Mouse (Mus musculus): ENCODE measurements around the gene Zfyve28. TPM values are rescaled to one million over a fixed set of nuclear protein-coding genes. Genes with fewer than 3 reads are reported as not detected.

Gene Zfyve28
- 6.1 and 10.0 TPM in 2 replicates for total RNA-seq (2014; rRNA removed)
- 2.9 and 3.0 TPM in 2 replicates for polyA plus RNA-seq (2015; fragmentation: Nextera tagmentation; extraction: Ambion mirVana)

GRCm38 (mm10) chr5:34288154-34288716, at the start of gene Zfyve28, which contains the start of gene Cfap99:
Gene Zfyve28, minus strand, starts transcription at chr5:34288449.
Gene Cfap99, plus strand, starts transcription at chr5:34288600.
- peak within 1 kb of the TSS; percentile 74 for H3K4me2 ChIP-seq (ENCODE audit: low read depth, low read length, poor library complexity, severe bottlenecking)
- 0 out of 2 replicates have a peak, but pooled peaks cover 4% of the 10 kb centered on the region for H3K4me1 ChIP-seq (ENCODE audit: insufficient read depth, low read length)
- ATAC-seq (ENCODE audit: low FRiP score) (peak; percentile 98), DNase-seq (ENCODE audit: low spot score) (peak; percentile 96)
- no peaks in the 10 kb centered on the region for H3K36me3 ChIP-seq (ENCODE audit: insufficient read depth, low read length)
- H3K9ac ChIP-seq (replicated peaks; ENCODE audit: low read length, poor library complexity, severe bottlenecking): peak within 1 kb of the TSS; percentile 62
- peak; percentile 13; the same call in 1 of the 2 replicates for TF ChIP-seq CTCF (IDR thresholded peaks at IDR 0.05)
- no peaks in the 10 kb centered on the region for H3K9me3 ChIP-seq (ENCODE audit: low read length)
- H3K27me3 ChIP-seq (ENCODE audit: insufficient read depth, low read length): peaks cover 6% of the 10 kb centered on the region; the same call in 1 of the 2 replicates
- under 1% methylated on average over 50 of the region's 83 CpGs for WGBS
- peak within 1 kb of the TSS; percentile 51; the same call in 1 of the 2 replicates for H3K27ac ChIP-seq (ENCODE audit: low read depth, low read length)
- H3K4me3 ChIP-seq (ENCODE audit: low read depth, low read length): peak within 1 kb of the TSS; percentile 48

GRCm38 (mm10) chr5:34336775-34337450, 48.7 kb upstream of the Zfyve28 start:
- peak overlapping the region; percentile 99 for H3K4me3 ChIP-seq (ENCODE audit: low read depth, low read length)
- H3K36me3 ChIP-seq (ENCODE audit: insufficient read depth, low read length): no peaks in the 10 kb centered on the region
- no peaks in the 10 kb centered on the region for H3K9me3 ChIP-seq (ENCODE audit: low read length)
- no peaks in the 10 kb centered on the region for H3K27me3 ChIP-seq (ENCODE audit: insufficient read depth, low read length)
- no peak for TF ChIP-seq CTCF (IDR thresholded peaks at IDR 0.05)
- peak overlapping the region; percentile 69 for H3K4me2 ChIP-seq (ENCODE audit: low read depth, low read length, poor library complexity, severe bottlenecking)
- H3K4me1 ChIP-seq (ENCODE audit: insufficient read depth, low read length): peaks cover 9% of the 10 kb centered on the region; the same call in 1 of the 2 replicates
- peak overlapping the region; percentile 98 for H3K27ac ChIP-seq (ENCODE audit: low read depth, low read length)
- DNase-seq (ENCODE audit: low spot score): peak; percentile 48
- WGBS: 1% methylated on average over 41 of the region's 42 CpGs
- ATAC-seq (ENCODE audit: low FRiP score): peak; percentile 50
- H3K9ac ChIP-seq (replicated peaks; ENCODE audit: low read length, poor library complexity, severe bottlenecking): peak overlapping the region; percentile 98

- H3K9ac ChIP-seq (replicated peaks; ENCODE audit: low read length, poor library complexity, severe bottlenecking): peak within 1 kb of the TSS; percentile 98
- H3K9me3 ChIP-seq (ENCODE audit: low read length): no peaks in the 10 kb centered on the region
- H3K36me3 ChIP-seq (ENCODE audit: insufficient read depth, low read length): no peaks in the 10 kb centered on the region
- no peaks in the 10 kb centered on the region for H3K27me3 ChIP-seq (ENCODE audit: insufficient read depth, low read length)
- TF ChIP-seq CTCF (IDR thresholded peaks at IDR 0.05): no peak
- peak; percentile 97 for ATAC-seq (ENCODE audit: low FRiP score)
- peak within 1 kb of the TSS; percentile 99 for H3K4me3 ChIP-seq (ENCODE audit: low read depth, low read length)
- peaks cover 9% of the 10 kb centered on the region; the same call in 1 of the 2 replicates for H3K4me1 ChIP-seq (ENCODE audit: insufficient read depth, low read length)
- peak within 1 kb of the TSS; percentile 98 for H3K27ac ChIP-seq (ENCODE audit: low read depth, low read length)
- DNase-seq (ENCODE audit: low spot score): peak; percentile 99
- under 1% methylated on average over 65 of the region's 67 CpGs for WGBS
- peak within 1 kb of the TSS; percentile 85 for H3K4me2 ChIP-seq (ENCODE audit: low read depth, low read length, poor library complexity, severe bottlenecking)
Measured at GRCm38 (mm10) chr5:34336097-34336774, 48.0 kb upstream of the Zfyve28 start, which contains the start of gene Rnf4. Gene Rnf4, plus strand, starts transcription at chr5:34336289.

GRCm38 (mm10) chr5:34335539-34336096, 47.4 kb upstream of the Zfyve28 start:
- TF ChIP-seq CTCF (IDR thresholded peaks at IDR 0.05): no peak
- H3K9ac ChIP-seq (replicated peaks; ENCODE audit: low read length, poor library complexity, severe bottlenecking): peak overlapping the region; percentile 89
- ATAC-seq (ENCODE audit: low FRiP score): peak; percentile 60
- H3K4me2 ChIP-seq (ENCODE audit: low read depth, low read length, poor library complexity, severe bottlenecking): peak overlapping the region; percentile 85
- peak; percentile 3 for DNase-seq (ENCODE audit: low spot score)
- H3K36me3 ChIP-seq (ENCODE audit: insufficient read depth, low read length): no peaks in the 10 kb centered on the region
- WGBS: 1% methylated on average over 21 of the region's 21 CpGs
- no peaks in the 10 kb centered on the region for H3K9me3 ChIP-seq (ENCODE audit: low read length)
- peaks cover 9% of the 10 kb centered on the region; the same call in 1 of the 2 replicates for H3K4me1 ChIP-seq (ENCODE audit: insufficient read depth, low read length)
- peak overlapping the region; percentile 99 for H3K4me3 ChIP-seq (ENCODE audit: low read depth, low read length)
- no peaks in the 10 kb centered on the region for H3K27me3 ChIP-seq (ENCODE audit: insufficient read depth, low read length)
- peak overlapping the region; percentile 80 for H3K27ac ChIP-seq (ENCODE audit: low read depth, low read length)

GRCm38 (mm10) chr5:34334081-34334480, 45.8 kb upstream of the Zfyve28 start:
- H3K4me3 ChIP-seq (ENCODE audit: low read depth, low read length): no peak overlapping the region
- no peak for DNase-seq (ENCODE audit: low spot score)
- no peak for ATAC-seq (ENCODE audit: low FRiP score)
- H3K4me1 ChIP-seq (ENCODE audit: insufficient read depth, low read length): peaks cover 9% of the 10 kb centered on the region; the same call in 1 of the 2 replicates
- H3K27ac ChIP-seq (ENCODE audit: low read depth, low read length): no peak overlapping the region
- H3K9me3 ChIP-seq (ENCODE audit: low read length): no peaks in the 10 kb centered on the region
- H3K9ac ChIP-seq (replicated peaks; ENCODE audit: low read length, poor library complexity, severe bottlenecking): no peak overlapping the region
- H3K36me3 ChIP-seq (ENCODE audit: insufficient read depth, low read length): no peaks in the 10 kb centered on the region
- WGBS: 90% methylated on average over 1 of the region's 1 CpGs
- H3K27me3 ChIP-seq (ENCODE audit: insufficient read depth, low read length): no peaks in the 10 kb centered on the region
- TF ChIP-seq CTCF (IDR thresholded peaks at IDR 0.05): no peak
- no peak overlapping the region for H3K4me2 ChIP-seq (ENCODE audit: low read depth, low read length, poor library complexity, severe bottlenecking)

Measured in midbrain, postnatal 0 days (tissue).